Mouse (Mus musculus) heart, embryonic 14.5 days (tissue): ENCODE measurements at regions not wholly inside any gene's neighbourhood (a gene's known extent, or its start where the extent isn't known, plus 50 kb on each side); places are given as distances from the start of the nearest gene placed in this dataset.

Source experiments
- ATAC-seq: fragments of 200-750 bp; cut with Nextera tagmentation; 2 replicates; pipeline ENCODE4 v1.8.0; 2017; ENCODE audit warnings: low read depth, moderate TSS enrichment; ENCODE audit not compliant: insufficient number of reproducible peaks, insufficient read depth, low FRiP score
- H3K27ac ChIP-seq, 2 experiments: fragments of 200-500 bp in 1 of 2; fragments of 300-500 bp in 1 of 2; sonication (generic) in 1 of 2; replicated peaks in 1 of 2; 2 replicates each; pipeline ENCODE4 v1.5.1; 2012 to 2014; ENCODE audit warnings: low read depth in 2 of 2, low read length in 2 of 2, control low read depth in 1 of 2, mild to moderate bottlenecking in 1 of 2, mixed read lengths in 1 of 2; ENCODE audit not compliant: control insufficient read depth in 1 of 2, insufficient read depth in 1 of 2
- H3K27me3 ChIP-seq: fragments of 300-500 bp; sonication (generic); 2 replicates; pipeline ENCODE4 v1.6.1; 2014; ENCODE audit warnings: mild to moderate bottlenecking, low read length, control low read depth; ENCODE audit not compliant: control insufficient read depth, insufficient read depth
- H3K36me3 ChIP-seq: fragments of 300-500 bp; sonication (generic); 2 replicates; pipeline ENCODE4 v1.6.1; 2014; ENCODE audit warnings: mild to moderate bottlenecking, control low read depth, low read length, mixed read lengths; ENCODE audit not compliant: control insufficient read depth, insufficient read depth
- H3K4me1 ChIP-seq, 2 experiments: fragments of 200-500 bp in 1 of 2; fragments of 300-500 bp in 1 of 2; sonication (generic) in 1 of 2; 2 replicates each; pipeline ENCODE4 v1.6.1; 2012 to 2014; ENCODE audit warnings: low read length in 2 of 2, control low read depth in 1 of 2, mixed read lengths in 1 of 2; ENCODE audit not compliant: control insufficient read depth in 2 of 2, insufficient read depth in 2 of 2
- H3K4me2 ChIP-seq: fragments of 300-500 bp; sonication (generic); 2 replicates; pipeline ENCODE4 v1.6.1; 2014; ENCODE audit warnings: mild to moderate bottlenecking, low read length
- H3K4me3 ChIP-seq, 2 experiments: fragments of 200-500 bp in 1 of 2; fragments of 300-500 bp in 1 of 2; sonication (generic) in 1 of 2; 2 replicates each; pipeline ENCODE4 v1.5.1; 2012 to 2014; ENCODE audit warnings: low read length in 2 of 2, mild to moderate bottlenecking in 2 of 2, control low read depth in 1 of 2, low read depth in 1 of 2, moderate library complexity in 1 of 2; ENCODE audit not compliant: control insufficient read depth in 1 of 2, insufficient read depth in 1 of 2
- H3K9ac ChIP-seq: fragments of 300-500 bp; sonication (generic); 2 replicates; pipeline ENCODE4 v1.6.1; 2014; ENCODE audit warnings: mild to moderate bottlenecking, low read length
- H3K9me3 ChIP-seq: fragments of 300-500 bp; sonication (generic); 2 replicates; pipeline ENCODE4 v1.6.1; 2016; ENCODE audit warnings: low read length, control low read depth; ENCODE audit not compliant: control insufficient read depth
- WGBS: fragments of 180-500 bp; shearing (Covaris S2); extraction: QIAGEN DNeasy Blood & Tissue Kit; methylation state at CpG from one replicate; pipeline ENCODE4 v1.1.7; 2014; 5-methylcytosine and 5-hydroxymethylcytosine counted together

DNA sequence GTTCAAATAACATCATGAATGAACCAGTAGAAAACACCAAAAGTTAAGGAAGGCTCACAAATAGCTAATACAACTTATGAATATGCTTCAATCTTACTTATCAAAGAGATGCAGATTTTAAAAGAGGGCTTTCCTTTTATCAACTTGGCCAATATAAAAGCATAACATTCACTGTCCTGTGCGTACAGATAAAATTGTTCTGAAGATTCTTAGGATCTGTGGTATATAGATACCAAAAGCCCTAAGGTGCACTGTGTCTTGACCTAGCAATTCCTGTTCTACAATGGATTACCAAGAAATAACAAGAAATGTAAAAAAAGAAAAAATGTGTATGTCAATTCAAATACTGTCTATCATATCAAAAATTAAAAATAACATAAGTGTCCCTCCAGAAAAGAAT lies 107.7 kb upstream of the Magi3 start:
- Histone ChIP-seq H3K9ac (no peak overlapping the region), H3K27ac (no peak overlapping the region)
- 94% methylated on average over 1 of the region's 1 CpGs for WGBS

DNA sequence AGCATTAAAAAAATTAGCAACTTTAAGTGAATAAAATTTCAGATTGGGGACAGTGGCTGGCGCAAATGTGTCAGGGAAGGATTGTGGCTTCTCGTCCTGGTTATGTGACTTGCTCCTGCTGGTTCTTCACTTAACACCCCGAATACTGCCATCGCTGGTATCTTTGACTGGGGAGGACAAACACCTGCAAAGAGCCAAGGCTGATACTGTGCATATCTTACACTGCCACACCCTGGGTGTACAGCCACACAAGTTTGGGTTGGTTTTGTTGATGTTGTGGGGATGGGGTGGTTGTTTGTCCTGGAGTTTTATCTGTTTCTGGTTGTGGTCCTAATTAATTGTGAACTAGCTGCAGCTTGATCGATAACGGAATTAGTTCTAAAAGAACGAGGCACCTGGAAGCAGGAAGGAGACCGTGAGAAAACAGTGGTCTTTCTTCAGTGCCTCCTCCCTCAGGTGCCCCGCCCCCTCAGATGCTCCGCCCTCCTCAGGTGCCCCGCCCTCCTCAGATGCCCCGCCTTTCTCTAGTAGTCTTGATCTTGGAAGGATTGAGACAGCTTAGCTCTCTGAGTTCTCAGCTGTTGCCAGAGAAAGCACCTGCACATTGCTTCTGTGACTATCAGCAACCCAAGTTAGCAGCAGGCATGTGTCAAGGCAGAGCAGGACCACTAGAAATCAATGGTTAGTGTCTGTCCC lies 107.0 kb upstream of the Magi3 start:
- no peaks in the 10 kb centered on the region for H3K9me3 ChIP-seq
- no peaks in the 10 kb centered on the region for H3K27me3 ChIP-seq
- H3K4me2 ChIP-seq = no peak overlapping the region
- H3K36me3 ChIP-seq = no peaks in the 10 kb centered on the region
- WGBS = 76% methylated on average over 12 of the region's 12 CpGs
- H3K4me3 ChIP-seq = no peak overlapping the region
- H3K27ac ChIP-seq = no peak overlapping the region
- ATAC-seq = no peak
- H3K9ac ChIP-seq = no peak overlapping the region
- peaks cover 8 to 14% of the 10 kb centered on the region in 2 experiments for H3K4me1 ChIP-seq

More for the DNA sequence above, 107.7 kb upstream of the Magi3 start:
- no peaks in the 10 kb centered on the region for H3K36me3 ChIP-seq
- no peaks in the 10 kb centered on the region for H3K27me3 ChIP-seq
- no peak for ATAC-seq
- no peak overlapping the region for H3K4me2 ChIP-seq
- H3K4me3 ChIP-seq = no peak overlapping the region
- peaks cover 8 to 14% of the 10 kb centered on the region in 2 experiments for H3K4me1 ChIP-seq
- H3K9me3 ChIP-seq = no peaks in the 10 kb centered on the region

DNA sequence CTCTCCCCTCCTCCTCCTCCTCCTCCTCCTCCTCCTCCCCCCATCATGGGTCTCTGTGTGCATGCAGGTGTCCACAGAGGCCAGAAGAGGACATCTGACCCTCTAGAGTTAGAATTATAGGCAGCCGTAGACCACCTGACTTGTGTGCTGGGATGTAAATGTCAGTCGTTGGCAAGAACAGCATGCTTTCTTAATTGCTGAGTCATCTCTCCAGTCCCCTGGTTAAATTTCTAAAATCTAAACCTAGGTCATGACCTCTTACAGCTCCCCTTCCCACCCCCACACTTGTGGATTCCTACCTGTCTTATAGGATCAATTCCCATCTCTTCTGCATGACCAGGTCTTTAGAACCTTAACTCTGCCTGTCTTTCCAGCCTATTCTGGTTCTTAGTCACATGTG lies 102.4 kb upstream of the Magi3 start:
- Histone ChIP-seq H3K4me2 (no peak overlapping the region), H3K4me3 (no peak overlapping the region), H3K9ac (no peak overlapping the region), H3K36me3 (no peaks in the 10 kb centered on the region), H3K4me1 (peaks cover 18 to 46% of the 10 kb centered on the region in 2 experiments), H3K27ac (no peak overlapping the region), H3K9me3 (no peaks in the 10 kb centered on the region), H3K27me3 (no peaks in the 10 kb centered on the region)
- 68% methylated on average over 2 of the region's 2 CpGs for WGBS
- no peak for ATAC-seq

DNA sequence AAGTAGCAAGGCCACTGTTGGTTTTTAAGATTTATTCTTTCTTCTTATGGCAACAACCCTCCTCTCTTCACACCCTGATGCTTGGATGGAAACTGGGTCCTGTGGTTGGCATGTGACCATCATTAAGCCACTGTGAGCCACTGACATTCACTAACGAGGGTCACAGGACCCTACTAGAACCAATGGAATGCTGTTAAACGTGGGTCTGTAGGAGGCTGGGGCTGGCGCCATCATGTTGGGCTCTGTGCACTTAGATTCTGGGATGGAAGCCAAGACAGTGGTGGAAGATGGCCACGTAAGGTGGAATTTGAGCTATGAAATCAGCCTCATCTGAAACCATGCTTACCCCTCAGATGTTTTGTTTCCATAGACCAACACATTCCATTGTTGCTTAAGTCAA lies 100.2 kb upstream of the Magi3 start:
- peaks cover 18 to 49% of the 10 kb centered on the region in 2 experiments for H3K4me1 ChIP-seq
- H3K4me3 ChIP-seq = no peak overlapping the region
- ATAC-seq = no peak
- no peaks in the 10 kb centered on the region for H3K9me3 ChIP-seq
- H3K27ac ChIP-seq = peak overlapping the region; percentile 80 to 89
- no peak overlapping the region for H3K4me2 ChIP-seq
- no peaks in the 10 kb centered on the region for H3K27me3 ChIP-seq
- no peaks in the 10 kb centered on the region for H3K36me3 ChIP-seq
- WGBS = 17% methylated on average over 4 of the region's 4 CpGs
- H3K9ac ChIP-seq = no peak overlapping the region

DNA sequence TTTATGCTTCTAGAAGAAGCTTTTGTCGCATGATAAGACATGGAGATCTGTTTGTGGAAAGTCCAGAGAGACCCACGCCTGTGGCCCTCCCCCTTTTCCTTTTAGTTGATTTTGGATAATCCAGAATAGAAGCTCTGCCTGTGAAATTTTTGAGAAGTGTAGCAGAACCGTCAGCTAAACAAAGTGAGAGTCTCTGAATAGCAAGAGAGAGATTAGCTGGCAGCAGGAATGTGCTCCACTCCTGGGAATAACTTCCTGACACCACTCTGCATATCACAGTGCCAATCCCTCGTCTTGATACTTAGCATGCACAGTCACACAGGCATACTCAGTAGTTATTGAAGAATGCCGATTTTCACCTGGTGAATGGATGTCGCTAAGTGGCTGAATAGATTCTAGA lies 99.2 kb upstream of the Magi3 start:
- Histone ChIP-seq H3K9ac (peak overlapping the region; percentile 35), H3K4me3 (no peak overlapping the region), H3K36me3 (no peaks in the 10 kb centered on the region), H3K27ac (peak overlapping the region; percentile 87 to 89), H3K4me1 (peaks cover 13 to 41% of the 10 kb centered on the region in 2 experiments), H3K4me2 (peak overlapping the region; percentile 53), H3K9me3 (no peaks in the 10 kb centered on the region), H3K27me3 (no peaks in the 10 kb centered on the region)
- peak; percentile 66; the same call in 1 of the 2 replicates for ATAC-seq
- WGBS = 6% methylated on average over 6 of the region's 6 CpGs

DNA sequence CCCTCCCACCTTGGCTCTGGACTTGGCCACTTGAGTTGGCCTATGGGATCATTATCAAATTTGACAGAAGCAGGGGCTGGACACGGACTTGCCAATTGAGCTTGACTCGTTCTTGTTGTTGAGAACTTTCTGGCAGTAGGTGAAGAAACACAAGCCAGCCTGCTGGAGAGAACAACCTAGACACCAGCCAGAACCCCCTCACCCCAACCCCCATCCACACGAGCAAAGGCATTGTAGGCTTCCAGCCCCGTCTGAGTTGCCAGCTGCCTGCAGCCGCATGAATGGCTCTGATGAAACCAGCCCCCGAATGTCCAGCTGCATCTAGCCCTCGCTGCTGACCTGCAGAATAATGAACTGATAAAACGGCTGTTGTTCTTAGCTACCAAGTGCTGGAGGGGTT lies 98.7 kb upstream of the Magi3 start:
- Histone ChIP-seq H3K4me3 (no peak overlapping the region), H3K9ac (peak overlapping the region; percentile 35), H3K27me3 (no peaks in the 10 kb centered on the region), H3K4me2 (peak overlapping the region; percentile 53), H3K27ac (peak overlapping the region; percentile 87 to 89), H3K4me1 (peaks cover 13 to 41% of the 10 kb centered on the region in 2 experiments), H3K9me3 (no peaks in the 10 kb centered on the region), H3K36me3 (no peaks in the 10 kb centered on the region)
- ATAC-seq = peak; percentile 75; the same call in 1 of the 2 replicates
- 2% methylated on average over 8 of the region's 8 CpGs for WGBS

DNA sequence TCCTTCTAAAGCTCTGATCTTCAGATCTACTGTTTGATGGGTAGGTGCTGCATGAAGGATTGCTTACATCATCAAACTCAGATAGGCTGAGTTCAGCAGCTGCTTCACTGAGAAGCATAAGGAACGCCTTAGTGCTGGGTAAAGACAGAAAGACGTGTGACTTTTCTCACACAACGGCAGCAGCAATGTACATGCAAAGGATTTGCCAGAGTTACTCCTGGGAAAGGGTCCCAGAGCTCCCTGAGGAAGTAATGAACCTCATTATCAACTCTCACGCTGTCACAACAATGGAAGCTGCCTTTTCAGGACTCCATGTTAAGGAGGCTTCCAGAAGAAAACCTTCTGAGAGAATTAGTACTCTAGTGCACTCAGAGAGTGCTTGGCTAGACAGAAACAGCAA lies 97.4 kb upstream of the Magi3 start:
- ATAC-seq = no peak
- no peak overlapping the region for H3K4me3 ChIP-seq
- 66% methylated on average over 4 of the region's 4 CpGs for WGBS
- H3K4me2 ChIP-seq = no peak overlapping the region
- peaks cover 13 to 41% of the 10 kb centered on the region in 2 experiments for H3K4me1 ChIP-seq
- no peak overlapping the region for H3K9ac ChIP-seq
- H3K36me3 ChIP-seq = no peaks in the 10 kb centered on the region
- no peaks in the 10 kb centered on the region for H3K27me3 ChIP-seq
- H3K27ac ChIP-seq = peak overlapping the region in 1 of 2 experiments; percentile 24; a peak in 1 of 4 replicates
- no peaks in the 10 kb centered on the region for H3K9me3 ChIP-seq

DNA sequence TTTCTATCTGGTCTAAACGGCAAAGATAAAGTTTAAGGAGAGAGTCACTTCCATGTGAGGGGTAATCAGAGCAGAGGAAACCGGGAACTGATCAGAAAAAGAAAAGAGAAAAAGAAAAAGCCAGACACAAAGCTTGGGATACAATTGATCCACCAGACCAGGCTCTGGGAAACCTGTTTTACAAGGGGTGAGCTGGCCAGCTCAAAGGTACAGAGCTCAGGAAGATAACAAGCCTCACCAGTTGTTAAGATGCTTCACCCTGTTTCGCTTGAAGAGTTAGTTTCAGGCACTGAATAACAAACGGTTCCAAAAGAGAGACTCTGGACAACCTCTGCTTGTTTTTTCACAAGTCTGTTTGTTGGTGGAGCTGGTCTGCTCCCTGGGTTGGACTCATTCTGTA lies 92.9 kb upstream of the Magi3 start:
- no peak overlapping the region for H3K4me3 ChIP-seq
- no peaks in the 10 kb centered on the region for H3K36me3 ChIP-seq
- no peak overlapping the region for H3K4me2 ChIP-seq
- no peaks in the 10 kb centered on the region for H3K27me3 ChIP-seq
- H3K27ac ChIP-seq = no peak overlapping the region
- peaks cover 6 to 17% of the 10 kb centered on the region in 2 experiments; a peak in 3 of 4 replicates for H3K4me1 ChIP-seq
- H3K9ac ChIP-seq = no peak overlapping the region
- no peaks in the 10 kb centered on the region for H3K9me3 ChIP-seq
- ATAC-seq = no peak
- WGBS = 55% methylated on average over 4 of the region's 4 CpGs
